Mouse (Mus musculus): Measurements from ENCODE around the gene Rgs6. TPM values are rescaled to one million over a fixed set of nuclear protein-coding genes. Genes with fewer than 3 reads are reported as not detected.

Rgs6 gene
- polyA plus RNA-seq, 1 experiment from 2014 or later: 17.7 TPM

DNA sequence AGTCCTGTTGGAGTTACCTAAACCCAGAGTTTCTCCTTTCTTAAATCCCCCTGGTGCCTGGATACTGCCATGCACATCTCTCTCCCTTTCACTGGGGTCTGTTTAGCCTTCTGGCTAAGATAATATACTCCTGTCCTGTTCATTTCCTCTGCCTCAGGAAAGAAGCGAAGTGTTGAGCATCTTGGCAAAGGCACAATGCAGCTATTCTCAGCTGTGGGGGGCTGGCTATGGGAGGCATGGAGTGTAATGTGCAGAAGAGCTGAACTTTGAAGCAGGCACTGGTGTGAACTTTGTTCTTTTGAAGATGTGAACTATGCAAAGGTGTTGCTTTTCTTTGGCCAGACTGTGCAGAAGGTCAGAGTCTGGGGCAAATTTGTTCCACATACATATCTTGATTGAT lies 169.3 kb downstream of the Rgs6 start:
- H3K27ac ChIP-seq (ENCODE audit: poor library complexity, severe bottlenecking): no peak overlapping the region; the same call in 1 of the 2 replicates
- H3K4me2 ChIP-seq: no peak overlapping the region
- H3K4me1 ChIP-seq (replicated peaks): peaks cover 35% of the 10 kb centered on the region
- H3K4me3 ChIP-seq: no peak overlapping the region
- whole genome bisulfite sequencing: 26% methylated on average over 1 of the region's 1 CpGs
- H3K9ac ChIP-seq: no peak overlapping the region
- ATAC-seq (ENCODE audit: insufficient number of reproducible peaks, low FRiP score): no peak
- H3K9me3 ChIP-seq (replicated peaks): no peaks in the 10 kb centered on the region
- no peaks in the 10 kb centered on the region for H3K27me3 ChIP-seq (replicated peaks)
- H3K36me3 ChIP-seq: no peaks in the 10 kb centered on the region

DNA sequence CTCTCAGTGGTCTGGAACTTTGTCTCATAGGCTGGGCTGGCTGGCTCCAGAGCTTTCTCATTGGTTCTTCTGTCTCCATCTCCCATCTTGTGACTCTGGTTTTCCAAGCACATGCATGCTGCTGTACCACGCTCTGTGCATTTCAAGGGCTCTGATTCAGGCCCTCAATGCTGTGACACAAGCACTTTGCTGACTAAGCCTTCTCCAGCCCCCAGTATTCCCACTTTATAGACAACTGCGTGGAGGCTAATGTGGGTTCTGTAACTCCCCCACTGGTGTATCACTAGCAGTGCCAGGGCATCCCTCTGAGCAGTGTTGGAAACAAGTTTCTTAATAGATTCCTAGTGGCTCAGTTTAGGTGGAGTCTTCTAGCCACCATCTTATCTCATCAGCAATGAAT lies 174.0 kb downstream of the Rgs6 start:
- Histone ChIP-seq H3K9me3 (replicated peaks) (no peaks in the 10 kb centered on the region; the same call in 1 of the 2 replicates), H3K4me3 (no peak overlapping the region), H3K4me1 (replicated peaks) (peaks cover 8% of the 10 kb centered on the region), H3K36me3 (0 out of 2 replicates have a peak, but pooled peaks cover 3% of the 10 kb centered on the region), H3K27me3 (replicated peaks) (no peaks in the 10 kb centered on the region), H3K9ac (no peak overlapping the region), H3K27ac (ENCODE audit: poor library complexity, severe bottlenecking) (no peak overlapping the region), H3K4me2 (no peak overlapping the region)
- WGBS: 84% methylated on average over 2 of the region's 2 CpGs
- no peak for ATAC-seq (ENCODE audit: insufficient number of reproducible peaks, low FRiP score)

DNA sequence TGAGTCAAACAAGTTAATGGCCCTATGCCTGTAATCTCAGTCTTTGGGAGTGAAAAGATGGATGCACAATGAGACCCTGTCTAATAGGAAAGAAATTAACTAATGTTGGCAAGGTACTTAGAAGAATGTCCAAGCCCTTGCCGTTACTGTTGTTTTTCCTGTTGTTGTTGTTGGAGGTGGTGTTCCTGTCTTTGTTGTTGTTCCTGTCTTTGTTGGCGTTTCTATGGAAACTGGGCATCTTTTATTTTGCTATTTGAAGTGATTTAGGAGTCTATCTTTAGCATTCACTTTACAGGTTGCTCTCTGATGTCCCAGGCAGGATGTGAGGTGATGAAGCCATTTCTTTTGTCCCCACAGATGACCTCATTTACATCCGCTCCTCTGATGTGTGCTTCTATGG lies 180.6 kb downstream of the Rgs6 start:
- H3K9me3 ChIP-seq (replicated peaks): no peaks in the 10 kb centered on the region; the same call in 1 of the 2 replicates
- H3K4me2 ChIP-seq: no peak overlapping the region
- WGBS: 69% methylated on average over 3 of the region's 3 CpGs
- H3K4me1 ChIP-seq (replicated peaks): no peaks in the 10 kb centered on the region
- no peak overlapping the region for H3K4me3 ChIP-seq
- 0 out of 2 replicates have a peak, but pooled peaks cover 3% of the 10 kb centered on the region for H3K36me3 ChIP-seq
- H3K27ac ChIP-seq (ENCODE audit: poor library complexity, severe bottlenecking): no peak overlapping the region
- H3K27me3 ChIP-seq (replicated peaks): no peaks in the 10 kb centered on the region
- no peak for ATAC-seq (ENCODE audit: insufficient number of reproducible peaks, low FRiP score)
- H3K9ac ChIP-seq: no peak overlapping the region

DNA sequence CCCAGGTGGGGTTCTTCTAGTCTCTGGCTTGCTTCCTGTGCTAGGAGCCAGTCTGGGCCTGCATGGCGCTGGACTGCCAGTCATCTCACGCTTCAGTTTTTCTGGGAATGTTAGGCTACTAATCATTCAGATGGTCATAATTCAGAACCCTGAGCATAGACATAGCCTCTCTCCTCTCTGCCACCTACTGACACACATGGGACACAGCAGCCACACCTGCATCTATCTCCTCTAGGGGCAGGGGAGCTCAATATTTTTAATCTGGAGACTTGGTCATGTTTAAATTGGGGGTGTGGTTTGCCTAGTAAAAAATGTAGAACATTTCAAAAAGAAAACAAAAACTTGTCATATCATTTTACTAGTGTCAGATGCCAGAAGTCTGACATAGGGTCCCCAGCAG lies 184.1 kb downstream of the Rgs6 start:
- WGBS: 95% methylated on average over 2 of the region's 2 CpGs
- Histone ChIP-seq H3K4me2 (no peak overlapping the region), H3K9ac (no peak overlapping the region), H3K4me1 (replicated peaks) (no peaks in the 10 kb centered on the region), H3K27me3 (replicated peaks) (no peaks in the 10 kb centered on the region), H3K36me3 (no peaks in the 10 kb centered on the region), H3K9me3 (replicated peaks) (no peaks in the 10 kb centered on the region), H3K4me3 (no peak overlapping the region), H3K27ac (ENCODE audit: poor library complexity, severe bottlenecking) (no peak overlapping the region)
- ATAC-seq (ENCODE audit: insufficient number of reproducible peaks, low FRiP score): no peak

DNA sequence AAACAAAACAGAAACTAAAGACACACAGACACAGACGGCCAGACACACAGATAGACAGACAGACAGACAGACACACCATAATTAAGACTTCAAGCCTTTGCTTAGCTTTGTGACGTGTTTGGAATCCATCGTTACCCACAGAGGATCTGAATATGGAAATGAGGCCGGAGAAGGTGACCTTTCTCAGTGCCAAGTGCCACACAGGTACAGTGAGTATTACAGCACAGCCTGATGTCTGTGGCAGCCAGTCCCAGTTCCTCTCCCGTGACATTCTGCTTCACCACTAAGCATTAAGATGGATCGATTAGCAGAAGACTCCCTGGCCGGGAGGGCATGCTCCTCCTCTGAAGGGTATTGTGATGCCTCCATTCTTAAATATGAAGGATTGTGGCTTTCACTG lies 186.5 kb downstream of the Rgs6 start:
- no peak overlapping the region for H3K4me2 ChIP-seq
- WGBS: 83% methylated on average over 7 of the region's 7 CpGs
- H3K27me3 ChIP-seq (replicated peaks): no peaks in the 10 kb centered on the region
- no peaks in the 10 kb centered on the region for H3K4me1 ChIP-seq (replicated peaks)
- H3K9ac ChIP-seq: no peak overlapping the region
- H3K9me3 ChIP-seq (replicated peaks): no peaks in the 10 kb centered on the region
- no peaks in the 10 kb centered on the region for H3K36me3 ChIP-seq
- H3K27ac ChIP-seq (ENCODE audit: poor library complexity, severe bottlenecking): no peak overlapping the region
- no peak for ATAC-seq (ENCODE audit: insufficient number of reproducible peaks, low FRiP score)
- H3K4me3 ChIP-seq: no peak overlapping the region

DNA sequence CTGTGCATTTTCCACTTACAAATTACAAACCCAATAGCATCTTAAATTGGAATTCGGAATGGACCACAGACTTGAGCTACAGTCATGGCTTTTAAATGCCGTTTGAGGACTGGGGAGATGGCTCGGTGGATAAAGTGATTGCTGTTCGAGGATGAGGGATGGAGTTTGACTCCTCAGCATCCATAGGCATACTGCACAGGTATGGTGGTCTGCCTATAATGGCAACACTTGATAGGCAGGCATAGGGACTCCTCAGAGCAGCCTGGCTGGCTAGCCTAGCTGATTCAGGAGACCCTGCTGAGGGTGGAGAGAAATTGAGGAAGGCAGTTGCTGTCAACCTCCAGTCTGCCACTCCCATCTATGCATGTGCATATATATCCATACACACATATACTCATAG lies 188.6 kb downstream of the Rgs6 start:
- H3K27me3 ChIP-seq (replicated peaks): no peaks in the 10 kb centered on the region
- no peak overlapping the region for H3K4me3 ChIP-seq
- no peak overlapping the region for H3K4me2 ChIP-seq
- 74% methylated on average over 4 of the region's 4 CpGs for WGBS
- H3K27ac ChIP-seq (ENCODE audit: poor library complexity, severe bottlenecking): no peak overlapping the region
- H3K4me1 ChIP-seq (replicated peaks): no peaks in the 10 kb centered on the region
- no peaks in the 10 kb centered on the region for H3K9me3 ChIP-seq (replicated peaks)
- H3K9ac ChIP-seq: no peak overlapping the region
- no peak for ATAC-seq (ENCODE audit: insufficient number of reproducible peaks, low FRiP score)
- no peaks in the 10 kb centered on the region for H3K36me3 ChIP-seq

DNA sequence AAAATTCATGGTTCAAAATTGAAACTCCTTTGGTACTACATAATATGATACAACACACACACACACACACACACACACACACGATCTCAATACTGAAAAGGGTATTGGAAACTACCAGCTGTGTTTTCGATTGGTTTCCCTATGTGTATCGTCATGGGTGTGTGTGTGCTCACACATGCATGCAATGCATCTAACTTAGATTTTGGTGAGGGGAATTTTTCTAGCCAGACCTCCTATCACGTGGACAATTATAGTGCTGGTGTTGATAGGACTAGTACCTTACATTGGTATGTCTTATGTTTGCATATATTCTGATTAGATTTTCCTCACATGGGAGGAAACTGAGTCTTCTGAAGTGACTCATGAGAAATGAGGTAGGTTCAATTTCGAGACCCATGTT lies 192.8 kb downstream of the Rgs6 start:
- Histone ChIP-seq H3K4me2 (no peak overlapping the region), H3K4me1 (replicated peaks) (no peaks in the 10 kb centered on the region), H3K9ac (no peak overlapping the region), H3K36me3 (no peaks in the 10 kb centered on the region), H3K4me3 (no peak overlapping the region), H3K27ac (ENCODE audit: poor library complexity, severe bottlenecking) (no peak overlapping the region), H3K27me3 (replicated peaks) (no peaks in the 10 kb centered on the region), H3K9me3 (replicated peaks) (no peaks in the 10 kb centered on the region)
- 83% methylated on average over 5 of the region's 5 CpGs for WGBS
- no peak for ATAC-seq (ENCODE audit: insufficient number of reproducible peaks, low FRiP score)

DNA sequence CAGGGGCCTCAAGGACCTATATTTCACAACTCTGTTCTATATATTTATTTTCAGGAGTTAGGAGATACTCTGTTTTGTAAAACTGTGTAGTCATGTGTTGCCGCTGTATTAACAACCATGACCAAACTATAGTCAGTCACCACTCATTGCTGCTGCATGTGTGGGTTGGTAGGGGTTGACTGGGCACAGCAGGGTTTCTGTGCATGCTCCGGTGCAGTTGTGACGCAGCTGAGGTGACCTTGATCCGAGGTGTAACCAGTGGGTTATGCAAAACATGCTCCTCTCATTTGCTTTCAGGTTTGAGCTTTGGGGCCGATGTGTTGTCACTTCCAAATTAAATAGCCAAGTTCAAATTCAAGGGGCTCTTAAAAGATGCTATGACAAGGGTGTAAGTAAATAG lies 193.3 kb downstream of the Rgs6 start:
- WGBS: 75% methylated on average over 5 of the region's 5 CpGs
- H3K27ac ChIP-seq (ENCODE audit: poor library complexity, severe bottlenecking): no peak overlapping the region

DNA sequence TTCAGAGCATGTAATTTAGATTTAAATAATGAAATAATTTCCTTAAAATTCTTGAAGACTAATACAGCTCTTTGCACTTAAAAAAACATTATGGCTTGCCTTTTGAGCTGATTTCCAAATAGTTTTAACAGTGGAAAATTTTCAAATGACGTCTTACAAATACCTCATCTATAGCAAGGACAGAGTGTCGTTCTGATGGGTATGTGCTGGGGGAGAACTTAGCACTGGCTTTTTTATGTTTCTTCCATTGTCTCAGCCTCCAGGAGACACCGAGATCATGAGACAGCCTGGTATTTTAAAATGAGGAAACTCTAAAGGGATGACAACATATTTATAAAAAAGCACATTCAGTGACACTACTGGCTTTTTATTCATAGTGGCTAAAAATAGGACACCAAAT lies 204.0 kb downstream of the Rgs6 start:
- no peak for ATAC-seq (ENCODE audit: insufficient number of reproducible peaks, low FRiP score)
- no peaks in the 10 kb centered on the region for H3K36me3 ChIP-seq
- no peak overlapping the region for H3K27ac ChIP-seq (ENCODE audit: poor library complexity, severe bottlenecking)
- no peak overlapping the region for H3K4me2 ChIP-seq
- 74% methylated on average over 3 of the region's 3 CpGs for WGBS
- no peaks in the 10 kb centered on the region for H3K9me3 ChIP-seq (replicated peaks)
- no peak overlapping the region for H3K9ac ChIP-seq
- H3K27me3 ChIP-seq (replicated peaks): no peaks in the 10 kb centered on the region
- H3K4me1 ChIP-seq (replicated peaks): no peaks in the 10 kb centered on the region
- H3K4me3 ChIP-seq: no peak overlapping the region

More for the DNA sequence above, 193.3 kb downstream of the Rgs6 start:
- Histone ChIP-seq H3K4me3 (no peak overlapping the region), H3K9ac (no peak overlapping the region), H3K4me2 (no peak overlapping the region), H3K9me3 (replicated peaks) (no peaks in the 10 kb centered on the region), H3K36me3 (no peaks in the 10 kb centered on the region), H3K27me3 (replicated peaks) (no peaks in the 10 kb centered on the region), H3K4me1 (replicated peaks) (no peaks in the 10 kb centered on the region)
- no peak for ATAC-seq (ENCODE audit: insufficient number of reproducible peaks, low FRiP score)

DNA sequence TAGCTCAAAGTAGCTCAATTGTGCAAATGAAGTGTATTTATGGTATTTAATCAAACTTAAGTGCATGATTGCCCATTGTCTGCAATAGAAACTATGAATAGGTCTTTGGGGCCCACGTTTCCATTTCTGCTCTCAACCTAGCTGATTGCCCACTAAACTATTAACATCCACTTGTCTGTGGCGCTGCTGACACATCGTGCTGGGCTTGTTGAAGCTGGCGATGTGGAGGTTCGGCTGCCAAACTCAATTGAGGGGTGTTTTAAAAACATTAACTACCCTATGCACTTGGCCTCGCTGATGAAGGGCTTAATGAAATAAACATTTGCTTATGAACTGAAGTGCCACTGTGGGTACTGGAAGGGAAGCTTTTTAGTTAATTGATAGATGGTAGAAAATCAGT lies 211.8 kb downstream of the Rgs6 start:
- WGBS: 64% methylated on average over 6 of the region's 6 CpGs

DNA sequence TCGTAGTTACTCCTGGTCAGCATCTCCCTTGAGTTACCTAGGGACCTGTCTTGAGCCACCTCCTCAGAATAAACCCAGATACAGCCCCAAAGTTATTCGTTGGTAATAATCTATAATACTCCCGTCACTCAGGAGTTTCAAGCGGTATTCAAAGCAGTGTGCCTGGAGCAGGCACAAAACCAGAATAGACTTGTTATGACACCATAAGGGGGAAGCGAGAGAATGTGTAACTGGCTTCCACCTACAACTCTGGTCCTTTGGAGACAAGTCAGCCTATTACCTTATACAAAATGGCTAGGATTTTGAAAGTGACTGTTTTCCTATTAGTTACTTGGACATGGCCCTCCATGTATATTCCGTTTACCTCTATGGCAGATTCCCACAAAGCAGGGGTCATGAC lies 213.6 kb downstream of the Rgs6 start:
- no peak for ATAC-seq (ENCODE audit: insufficient number of reproducible peaks, low FRiP score)
- Histone ChIP-seq H3K4me2 (no peak overlapping the region), H3K36me3 (no peaks in the 10 kb centered on the region), H3K27ac (ENCODE audit: poor library complexity, severe bottlenecking) (no peak overlapping the region), H3K9ac (no peak overlapping the region), H3K4me3 (no peak overlapping the region), H3K27me3 (replicated peaks) (no peaks in the 10 kb centered on the region), H3K4me1 (replicated peaks) (peaks cover 9% of the 10 kb centered on the region), H3K9me3 (replicated peaks) (no peaks in the 10 kb centered on the region)
- WGBS: 82% methylated on average over 6 of the region's 6 CpGs

More for the DNA sequence above, 211.8 kb downstream of the Rgs6 start:
- Histone ChIP-seq H3K4me1 (replicated peaks) (peaks cover 9% of the 10 kb centered on the region), H3K27ac (ENCODE audit: poor library complexity, severe bottlenecking) (no peak overlapping the region), H3K27me3 (replicated peaks) (no peaks in the 10 kb centered on the region), H3K9ac (no peak overlapping the region), H3K36me3 (no peaks in the 10 kb centered on the region), H3K4me2 (no peak overlapping the region), H3K9me3 (replicated peaks) (no peaks in the 10 kb centered on the region), H3K4me3 (no peak overlapping the region)
- ATAC-seq (ENCODE audit: insufficient number of reproducible peaks, low FRiP score): no peak

DNA sequence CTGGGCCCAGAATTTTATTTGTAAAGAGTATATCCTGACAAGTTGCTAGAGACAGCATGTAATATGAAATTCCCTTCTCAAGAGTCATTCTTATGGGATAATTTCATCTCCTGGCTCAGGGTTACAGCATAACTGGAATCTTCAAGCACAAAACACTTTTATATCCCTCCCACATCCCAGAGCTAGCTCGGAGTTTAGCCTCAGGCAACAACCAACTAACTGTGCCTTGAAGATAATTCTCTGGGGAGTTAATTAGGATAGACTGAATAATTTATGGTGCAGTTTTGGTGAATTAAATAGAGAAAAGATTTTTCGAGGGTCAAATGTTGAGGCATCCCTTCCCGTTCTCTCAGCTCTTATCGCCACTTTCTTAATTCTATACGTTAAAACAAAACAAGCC lies 214.6 kb downstream of the Rgs6 start:
- no peak overlapping the region for H3K4me3 ChIP-seq
- H3K4me1 ChIP-seq (replicated peaks): peaks cover 9% of the 10 kb centered on the region
- no peak overlapping the region for H3K27ac ChIP-seq (ENCODE audit: poor library complexity, severe bottlenecking)
- no peak overlapping the region for H3K9ac ChIP-seq
- H3K4me2 ChIP-seq: no peak overlapping the region
- WGBS: 82% methylated on average over 5 of the region's 5 CpGs
- no peaks in the 10 kb centered on the region for H3K36me3 ChIP-seq
- no peaks in the 10 kb centered on the region for H3K27me3 ChIP-seq (replicated peaks)
- ATAC-seq (ENCODE audit: insufficient number of reproducible peaks, low FRiP score): no peak
- H3K9me3 ChIP-seq (replicated peaks): no peaks in the 10 kb centered on the region
